Mouse (Mus musculus) limb, embryonic 14.5 days (tissue): ENCODE measurements around the gene Macrod2. TPM values are rescaled to one million over a fixed set of nuclear protein-coding genes. Genes with fewer than 3 reads are reported as not detected.

Experiments used
- ATAC-seq: fragments of 200-750 bp; cut with Nextera tagmentation; 2 replicates; pipeline ENCODE4 v1.8.0; 2017; ENCODE audit warnings: low read depth, moderate number of reproducible peaks, moderate TSS enrichment; ENCODE audit not compliant: low FRiP score
- DNase-seq: peaks from one replicate; pipeline ENCODE4 v3.0.0-alpha.2; 2015; ENCODE audit warnings: low spot score
- H3K27ac ChIP-seq: fragments of 300-500 bp; sonication (generic); replicated peaks from 2 replicates; pipeline ENCODE4 v1.5.1; 2014; ENCODE audit warnings: low read depth, mild to moderate bottlenecking, low read length, moderate library complexity, mixed read lengths
- H3K27me3 ChIP-seq: fragments of 300-500 bp; sonication (generic); 2 replicates; pipeline ENCODE4 v1.6.1; 2014; ENCODE audit warnings: low read length, mixed read lengths; ENCODE audit not compliant: control insufficient read depth, insufficient read depth
- H3K36me3 ChIP-seq: fragments of 300-500 bp; sonication (generic); 2 replicates; pipeline ENCODE4 v1.6.1; 2014; ENCODE audit warnings: mild to moderate bottlenecking, low read length, moderate library complexity, mixed read lengths; ENCODE audit not compliant: control insufficient read depth, insufficient read depth
- H3K4me1 ChIP-seq: fragments of 300-500 bp; sonication (generic); 2 replicates; pipeline ENCODE4 v1.6.1; 2014; ENCODE audit warnings: antibody characterized with exemption, low read length, mixed read lengths; ENCODE audit not compliant: control insufficient read depth, insufficient read depth
- H3K4me2 ChIP-seq: fragments of 300-500 bp; sonication (generic); replicated peaks from 2 replicates; pipeline ENCODE4 v1.6.1; 2014; ENCODE audit warnings: low read depth, mild to moderate bottlenecking, low read length, moderate library complexity; ENCODE audit not compliant: severe bottlenecking
- H3K4me3 ChIP-seq: fragments of 300-500 bp; sonication (generic); replicated peaks from 2 replicates; pipeline ENCODE4 v1.5.1; 2014; ENCODE audit warnings: low read length
- H3K9ac ChIP-seq: fragments of 300-500 bp; sonication (generic); 2 replicates; pipeline ENCODE4 v1.6.1; 2014; ENCODE audit warnings: mild to moderate bottlenecking, low read depth, low read length, moderate library complexity; ENCODE audit not compliant: severe bottlenecking
- H3K9me3 ChIP-seq: fragments of 300-500 bp; sonication (generic); 2 replicates; pipeline ENCODE4 v1.6.1; 2016; ENCODE audit warnings: low read length; ENCODE audit not compliant: control insufficient read depth
- POLR2A ChIP-seq: fragments of 200-500 bp; IDR thresholded peaks from 2 replicates; pipeline ENCODE4 v1.8.0; 2012; ENCODE audit warnings: inconsistent platforms, mild to moderate bottlenecking, moderate library complexity, borderline replicate concordance; ENCODE audit not compliant: insufficient read depth, insufficient read length; ENCODE audit errors: extremely low read depth
- WGBS: fragments of 180-500 bp; shearing (Covaris S2); extraction: QIAGEN DNeasy Blood & Tissue Kit; methylation state at CpG from one replicate; pipeline ENCODE4 v1.1.7; 2014; 5-methylcytosine and 5-hydroxymethylcytosine counted together
- polyA plus RNA-seq, 2 experiments: library from polyadenylated mRNA; depleted of rRNA in 1 of 2; stranded (reverse) in 1 of 2; unstranded in 1 of 2; fragments of >200 nt; fragmentation: Nextera tagmentation in 1 of 2; extraction: Ambion mirVana in 1 of 2; gene quantifications; 2 replicates each; pipeline versions ENCODE4 v1.2.1 to v1.2.3; 2012 to 2014

Macrod2 gene
- polyA plus RNA-seq, 2 experiments, result 8.5 to 24.5 TPM

DNA sequence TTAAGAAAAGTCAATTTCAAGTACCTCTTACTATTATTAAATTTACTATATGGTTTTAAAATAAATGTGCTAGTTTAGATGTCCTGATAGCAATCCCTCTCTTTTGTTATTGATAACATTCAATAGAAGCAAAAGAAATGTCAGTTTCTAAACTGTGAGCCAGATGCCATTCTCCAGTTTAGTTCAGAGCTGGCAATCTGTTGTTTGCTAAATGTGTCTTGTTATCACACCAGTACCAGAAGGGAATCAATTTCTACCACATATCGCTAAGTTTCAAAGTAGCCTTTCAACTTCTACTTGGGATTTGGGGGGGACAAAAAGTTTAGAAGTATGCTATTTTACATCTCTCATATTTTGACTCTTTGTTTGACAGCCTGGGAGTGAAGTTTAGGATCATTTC, 1077.7 kb downstream of the Macrod2 start:
- 95% methylated on average over 1 of the region's 1 CpGs for WGBS
- no peak for ATAC-seq
- H3K4me1 ChIP-seq, result no peaks in the 10 kb centered on the region

DNA sequence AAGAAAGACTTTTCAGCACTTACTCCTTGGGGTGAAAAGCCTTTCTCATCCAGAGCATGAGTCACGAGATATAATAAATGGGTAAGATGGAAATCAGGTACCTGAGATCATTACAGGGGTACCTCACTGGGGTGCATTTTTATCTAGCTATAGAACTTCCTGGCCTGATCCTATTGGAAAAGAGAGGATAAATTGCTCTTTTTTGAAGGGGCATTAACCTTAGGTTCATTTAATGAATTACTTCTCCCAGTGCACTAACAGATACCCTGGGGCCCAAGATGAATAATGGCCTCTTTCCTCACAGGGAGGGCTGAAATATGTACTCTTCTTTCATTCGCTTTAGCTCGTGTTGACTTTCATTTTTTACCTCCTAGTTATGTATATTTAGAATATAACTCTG, 1082.5 kb downstream of the Macrod2 start:
- no peak for DNase-seq

More for the DNA sequence above, 1077.7 kb downstream of the Macrod2 start:
- Histone ChIP-seq H3K36me3 (no peaks in the 10 kb centered on the region), H3K9me3 (no peaks in the 10 kb centered on the region), H3K4me3 (no peak overlapping the region), H3K27me3 (no peaks in the 10 kb centered on the region), H3K9ac (no peak overlapping the region), H3K27ac (no peak overlapping the region), H3K4me2 (no peak overlapping the region)
- DNase-seq, result no peak
- TF ChIP-seq POLR2A, result no peak

DNA sequence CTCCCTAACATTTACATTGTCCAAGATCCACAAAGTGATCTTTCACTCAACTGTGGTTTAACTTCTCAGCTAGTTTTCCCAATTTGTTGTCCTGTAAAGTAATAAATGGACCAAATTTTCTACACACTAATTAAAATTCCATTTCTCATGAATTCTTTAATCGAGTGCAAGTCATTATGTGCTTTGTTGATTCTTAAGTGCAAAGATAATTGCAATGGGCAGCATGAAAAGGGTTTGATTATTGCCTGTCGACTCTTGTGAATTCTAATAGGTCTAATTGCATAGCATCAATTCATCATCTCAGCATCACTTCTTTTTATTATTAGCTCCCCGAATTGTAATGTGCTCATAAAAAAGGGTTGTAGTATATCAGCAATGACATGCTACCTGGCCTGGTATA, 1095.4 kb downstream of the Macrod2 start:
- no peaks in the 10 kb centered on the region for H3K9me3 ChIP-seq
- H3K27me3 ChIP-seq, result no peaks in the 10 kb centered on the region
- H3K27ac ChIP-seq, result no peak overlapping the region
- no peaks in the 10 kb centered on the region for H3K4me1 ChIP-seq
- H3K4me3 ChIP-seq, result no peak overlapping the region
- H3K9ac ChIP-seq, result no peak overlapping the region
- TF ChIP-seq POLR2A, result no peak
- no peaks in the 10 kb centered on the region for H3K36me3 ChIP-seq
- no peak overlapping the region for H3K4me2 ChIP-seq
- WGBS, result 48% methylated on average over 3 of the region's 3 CpGs
- DNase-seq (no peak), ATAC-seq (no peak)

More for the DNA sequence above, 1082.5 kb downstream of the Macrod2 start:
- Histone ChIP-seq H3K9me3 (no peaks in the 10 kb centered on the region), H3K27me3 (no peaks in the 10 kb centered on the region), H3K4me2 (no peak overlapping the region), H3K27ac (no peak overlapping the region), H3K4me1 (no peaks in the 10 kb centered on the region), H3K36me3 (no peaks in the 10 kb centered on the region), H3K9ac (no peak overlapping the region), H3K4me3 (no peak overlapping the region)
- no peak for ATAC-seq
- 55% methylated on average over 3 of the region's 3 CpGs for whole genome bisulfite sequencing
- TF ChIP-seq POLR2A, result no peak

DNA sequence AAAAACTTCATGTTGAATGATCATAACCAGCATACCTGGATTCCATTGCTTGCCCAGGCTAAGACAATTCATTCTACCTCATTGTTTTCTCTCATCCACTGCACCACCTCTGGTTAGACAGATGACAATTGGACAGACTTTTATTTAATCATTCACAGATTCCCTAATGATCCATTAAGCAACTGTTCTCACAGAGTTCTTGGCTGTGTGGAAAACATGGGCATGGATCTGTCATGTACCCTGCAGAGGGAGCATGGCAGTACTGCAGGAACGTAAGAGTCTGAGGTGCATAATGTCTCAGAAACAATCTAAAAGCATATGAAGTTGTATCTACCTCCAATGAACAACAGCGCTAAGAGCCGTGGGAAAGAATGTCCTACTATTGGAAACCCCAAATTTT, 1110.3 kb downstream of the Macrod2 start:
- WGBS, result 92% methylated on average over 3 of the region's 3 CpGs
- ATAC-seq, result no peak
- no peaks in the 10 kb centered on the region for H3K4me1 ChIP-seq

DNA sequence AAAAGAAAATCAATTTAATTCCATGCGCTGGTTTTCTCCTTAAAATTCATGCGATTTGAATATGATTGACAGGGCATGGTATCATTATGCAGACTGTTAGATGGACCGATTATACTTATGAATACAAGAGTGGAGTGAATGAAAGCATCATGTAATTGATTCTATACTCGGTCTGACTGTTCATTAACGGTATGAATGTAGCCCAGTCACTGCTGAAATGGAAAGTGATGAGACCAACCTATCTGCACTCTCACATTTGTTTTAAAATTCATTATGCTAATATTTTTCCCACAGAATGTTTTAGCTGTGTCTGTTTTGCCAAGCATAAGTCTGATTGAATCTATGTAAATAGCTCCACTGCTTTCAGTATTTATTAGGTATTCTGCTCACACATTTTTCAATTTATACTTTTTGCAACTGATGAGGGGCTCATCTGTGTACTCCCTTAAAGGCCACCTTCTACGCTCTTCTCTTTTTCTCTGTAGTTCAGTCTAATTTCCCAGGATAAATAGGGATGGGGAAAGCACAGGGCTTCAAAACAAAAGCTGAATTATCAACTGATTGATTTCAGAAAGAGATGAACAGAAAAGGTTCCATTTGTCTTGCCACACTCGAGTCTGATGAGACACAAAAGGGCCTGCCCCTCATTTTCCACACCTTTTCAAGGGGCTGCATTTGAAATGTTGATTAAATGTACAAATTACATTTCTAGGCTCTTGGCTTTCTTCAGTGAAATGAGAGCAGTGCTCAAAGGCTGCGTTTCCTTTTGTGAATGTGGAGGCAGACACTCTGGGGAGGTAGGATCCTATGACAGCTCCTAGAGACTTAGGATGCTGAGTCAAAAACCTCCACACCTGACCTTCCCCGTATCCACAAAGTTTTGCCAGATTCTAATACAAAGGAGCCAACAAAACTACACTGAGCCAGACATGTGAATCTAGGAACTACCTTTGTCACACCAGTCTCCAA, 1113.1 kb downstream of the Macrod2 start:
- Histone ChIP-seq H3K9me3 (no peaks in the 10 kb centered on the region), H3K4me3 (no peak overlapping the region), H3K27ac (no peak overlapping the region), H3K27me3 (no peaks in the 10 kb centered on the region), H3K9ac (no peak overlapping the region), H3K36me3 (no peaks in the 10 kb centered on the region), H3K4me2 (no peak overlapping the region), H3K4me1 (no peaks in the 10 kb centered on the region)
- WGBS, result 82% methylated on average over 9 of the region's 9 CpGs
- TF ChIP-seq POLR2A, result no peak
- ATAC-seq (no peak), DNase-seq (no peak)

More for the DNA sequence above, 1110.3 kb downstream of the Macrod2 start:
- Histone ChIP-seq H3K27ac (no peak overlapping the region), H3K4me3 (no peak overlapping the region), H3K9ac (no peak overlapping the region), H3K36me3 (no peaks in the 10 kb centered on the region), H3K27me3 (no peaks in the 10 kb centered on the region), H3K9me3 (no peaks in the 10 kb centered on the region), H3K4me2 (no peak overlapping the region)
- no peak for DNase-seq
- no peak for TF ChIP-seq POLR2A
